Mouse (Mus musculus) cerebellum, postnatal 14 days (tissue): ENCODE measurements around the gene Pnpla8.

ENCODE experiments used
- DNase-seq, 2 experiments: peaks; one replicate each; pipeline ENCODE4 v3.0.0; 2021; ENCODE audit warnings: mixed read lengths in 2 of 2

Gene Pnpla8

DNA sequence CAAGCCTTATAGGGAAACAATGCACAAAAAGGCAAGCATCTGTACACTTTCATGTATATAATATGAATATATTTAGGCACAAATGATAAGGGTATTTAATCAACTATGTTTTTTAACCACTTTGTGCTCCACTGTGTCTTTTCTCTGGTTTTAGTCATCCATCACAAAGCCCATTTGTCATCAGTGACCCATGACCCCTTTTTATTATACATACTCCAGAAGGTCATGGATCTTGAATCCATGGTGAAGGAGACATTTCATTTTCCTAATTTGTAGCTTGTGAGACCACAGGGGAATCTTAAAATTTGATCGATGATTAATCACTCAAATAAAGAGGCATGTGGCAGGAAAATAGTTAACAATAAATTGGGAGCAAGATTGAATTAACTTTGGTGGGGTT is 136.7 kb downstream of the Pnpla8 start:
- DNase-seq: no peak

DNA sequence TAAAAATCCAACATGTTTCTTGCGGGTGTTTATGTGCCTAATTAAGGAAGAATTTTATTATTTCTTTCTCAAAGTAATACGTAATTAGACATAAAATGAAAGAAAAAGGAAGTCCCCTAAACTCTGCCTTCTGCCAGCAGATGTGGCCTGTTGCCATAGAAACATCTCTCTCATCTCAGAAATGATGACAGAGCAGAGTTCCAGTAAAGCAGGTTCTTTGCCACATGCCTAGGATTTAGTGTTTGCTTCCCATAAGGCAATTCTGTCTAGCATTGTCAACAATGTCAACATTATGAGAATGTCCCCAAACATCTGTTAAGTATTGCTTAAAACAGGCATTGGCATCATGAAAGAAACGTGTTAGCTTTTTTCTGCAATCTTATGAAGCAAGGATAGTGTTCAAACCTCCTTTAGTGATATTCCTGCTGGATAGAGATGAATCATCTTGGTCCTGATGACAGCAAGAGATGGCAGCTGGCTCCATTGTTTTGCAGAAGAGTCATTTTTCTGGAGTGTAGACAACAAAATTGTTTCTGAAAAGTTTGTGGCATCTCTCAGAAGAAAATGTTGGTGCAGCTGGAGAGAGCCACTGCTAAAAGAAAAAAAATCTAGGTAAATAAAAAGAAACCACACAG is 150.0 kb downstream of the Pnpla8 start:
- DNase-seq: no peak
